Mouse (Mus musculus): ENCODE data around the gene Eps8.

DNA sequence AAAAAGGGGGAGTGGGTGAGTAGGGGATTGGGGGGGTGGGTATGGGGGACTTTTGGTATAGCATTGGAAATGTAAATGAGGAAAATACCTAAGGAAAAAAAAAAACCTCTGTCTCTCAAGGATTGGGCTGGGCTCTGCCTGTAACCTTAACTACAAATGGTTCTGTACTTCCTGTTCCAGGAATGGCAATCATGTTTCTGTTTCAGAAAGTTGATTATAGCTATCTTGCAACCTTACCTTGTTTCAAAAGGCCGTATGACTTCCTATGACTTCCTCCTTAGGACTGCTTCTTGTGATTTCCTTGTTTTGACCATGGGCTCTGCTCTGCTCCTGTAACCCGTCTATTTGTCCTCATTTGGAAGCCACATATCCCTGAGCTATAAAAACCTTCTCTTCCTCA is 39.6 kb upstream of the Eps8 start:
- TF ChIP-seq POLR2A (IDR thresholded peaks at IDR 0.05; ENCODE audit: control insufficient read depth in 1 of 2, insufficient read depth in 1 of 2, low read depth in 1 of 2, low read length in 2 of 2, poor library complexity in 1 of 2) (no peak), CTCF (IDR thresholded peaks at IDR 0.05 in 2 of 3, conservative IDR thresholded peaks at IDR 0.05 in 1 of 3; ENCODE audit: control insufficient read depth in 1 of 3, insufficient read depth in 1 of 3, low read depth in 2 of 3, low read length in 3 of 3, poor library complexity in 1 of 3, severe bottlenecking in 1 of 3) (no peak), RAD21 (IDR thresholded peaks at IDR 0.05; ENCODE audit: low read depth, low read length) (no peak), MEF2A (IDR thresholded peaks at IDR 0.05; ENCODE audit: extremely low read depth, insufficient replicate concordance, low read depth, low read length, poor library complexity, severe bottlenecking) (no peak), HCFC1 (IDR thresholded peaks at IDR 0.05; ENCODE audit: low read depth, low read length) (no peak), POLR2AphosphoS2 (IDR thresholded peaks at IDR 0.05; ENCODE audit: low read length) (no peak), NELFE (IDR thresholded peaks at IDR 0.05; ENCODE audit: low read depth, low read length) (no peak), TBP (IDR thresholded peaks at IDR 0.05; ENCODE audit: low read depth, low read length) (no peak), MXI1 (IDR thresholded peaks at IDR 0.05; ENCODE audit: low read depth, low read length) (no peak), USF2 (IDR thresholded peaks at IDR 0.05; ENCODE audit: borderline replicate concordance in 1 of 2, insufficient read depth in 1 of 2, low read depth in 1 of 2, low read length in 2 of 2) (no peak), ZKSCAN1 (IDR thresholded peaks at IDR 0.05; ENCODE audit: low read depth, low read length) (no peak), EP300 (IDR thresholded peaks at IDR 0.05; ENCODE audit: low read depth in 1 of 2, low read length in 2 of 2) (no peak)
